Mouse (Mus musculus): Measurements from ENCODE around the gene Pard3.

- TF ChIP-seq POLR2A (IDR thresholded peaks at IDR 0.05; ENCODE audit: insufficient read depth, low read depth, low read length), result no peak
- no peak for TF ChIP-seq CTCF (IDR thresholded peaks at IDR 0.05; ENCODE audit: insufficient read depth, low read depth, low read length)
Measured at GRCm38 (mm10) chr8:127058759-127059158, 4.9 kb upstream of the Pard3 start.
